Mouse (Mus musculus): Measurements from ENCODE around the gene Zfand3. TPM values are rescaled to one million over a fixed set of nuclear protein-coding genes. Genes with fewer than 3 reads are reported as not detected.
A peak's percentile ranks its signal among the peaks of the same experiment; 100 is the strongest.

The Zfand3 gene
- total RNA-seq, 2 experiments from 2014 or later = 110 to 117 TPM

- DNase-seq = no peak
Observed at GRCm38 (mm10) chr17:30149911-30150310, 145.4 kb downstream of the Zfand3 start.

DNA sequence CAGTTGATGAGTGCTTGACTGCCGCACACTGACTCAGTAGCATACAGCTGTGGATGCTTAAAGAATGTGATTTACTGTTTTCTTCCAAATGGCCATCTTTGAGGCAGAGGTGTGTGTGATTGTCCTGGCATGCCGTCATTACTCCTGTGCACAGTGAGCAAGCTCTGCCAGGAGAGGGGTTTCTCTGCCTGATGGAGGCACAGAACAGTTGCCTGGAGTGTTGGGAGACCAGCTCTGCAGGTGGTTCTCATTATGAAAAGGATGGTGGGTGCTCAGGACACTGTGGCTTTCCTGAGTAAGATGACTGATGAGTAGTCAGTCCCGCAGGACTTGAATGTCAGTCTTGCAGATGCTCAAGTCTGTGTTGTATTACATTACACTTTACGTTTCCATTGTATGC, 149.6 kb downstream of the Zfand3 start:
- DNase-seq = no peak

DNA sequence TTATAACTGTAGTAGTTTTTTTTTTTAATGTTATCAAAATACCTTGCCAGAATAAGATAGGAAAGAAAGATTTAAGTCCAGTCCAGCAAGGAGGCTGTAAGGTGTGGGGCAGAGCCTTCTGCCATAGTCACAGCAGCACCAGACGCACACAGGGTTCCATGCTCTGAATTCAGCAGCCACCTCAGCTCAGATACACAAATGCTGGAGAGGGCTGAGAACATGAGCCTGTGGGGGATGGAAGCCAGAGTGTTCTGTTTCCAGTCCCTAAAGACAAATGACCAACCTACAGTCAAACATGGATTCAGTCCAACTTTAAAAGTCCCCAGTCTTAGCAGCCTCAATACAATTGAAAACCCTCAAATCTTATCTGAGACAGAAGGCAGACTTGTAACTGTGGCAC, 150.3 kb downstream of the Zfand3 start:
- no peak for DNase-seq

DNA sequence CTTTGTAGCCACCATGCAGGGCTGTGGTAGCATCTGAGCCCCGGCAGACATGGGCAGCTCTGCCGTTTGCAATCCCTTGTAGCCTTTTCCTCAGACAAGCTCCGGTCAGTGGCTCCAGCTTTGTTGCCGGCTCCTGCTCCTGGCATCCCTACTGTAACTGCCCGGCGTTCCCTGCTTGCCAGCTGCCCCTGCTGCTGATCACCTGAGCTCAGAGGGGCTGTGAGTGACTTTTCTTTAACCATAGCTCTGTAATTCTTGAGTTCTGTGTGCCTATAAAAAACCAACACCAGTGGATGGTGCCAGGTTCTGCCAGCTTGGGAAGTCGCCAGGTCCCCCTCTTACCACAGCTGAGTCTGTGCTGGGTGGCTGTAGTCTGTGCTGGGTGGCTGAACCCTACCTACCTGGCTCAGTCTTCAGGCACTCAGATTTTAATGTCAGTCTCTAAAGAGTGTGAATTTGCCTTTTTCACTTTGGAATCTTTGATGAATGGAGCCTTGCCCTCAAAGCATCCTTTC, 150.9 kb downstream of the Zfand3 start:
- no peak for DNase-seq

GRCm38 (mm10) chr17:30158419-30159108, 154.0 kb downstream of the Zfand3 start:
- no peak for DNase-seq

GRCm38 (mm10) chr17:30159341-30159740, 154.8 kb downstream of the Zfand3 start:
- no peak for DNase-seq

DNA sequence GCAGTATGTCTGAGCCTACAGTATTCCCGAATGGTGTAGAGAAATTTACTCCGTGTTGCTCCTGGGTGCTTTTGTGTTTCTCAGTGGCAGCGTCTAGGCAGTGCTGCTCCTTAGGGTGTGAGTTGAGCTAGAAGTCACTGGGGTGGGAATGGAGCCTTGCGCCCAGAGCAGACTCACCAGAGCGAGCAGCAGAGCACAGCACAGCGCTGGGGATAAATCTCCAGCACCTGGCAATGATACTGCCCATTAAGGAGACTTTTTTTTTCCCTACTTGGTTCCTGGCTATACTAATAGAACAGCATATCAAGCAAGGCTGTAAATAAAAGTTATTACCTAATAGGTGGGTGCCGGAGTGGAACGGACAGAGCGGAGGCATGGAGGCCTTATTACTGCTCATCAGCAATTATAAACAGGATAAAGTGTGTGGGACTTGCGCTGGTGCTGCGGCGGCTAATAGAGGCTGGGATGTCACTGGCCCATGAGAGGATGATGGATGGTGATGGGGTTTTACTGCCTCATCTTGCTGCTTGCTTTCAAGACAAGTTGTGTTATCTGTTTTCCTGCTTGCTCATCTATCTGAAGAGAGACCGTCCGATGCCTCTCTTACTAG, 156.4 kb downstream of the Zfand3 start:
- DNase-seq = no peak

DNA sequence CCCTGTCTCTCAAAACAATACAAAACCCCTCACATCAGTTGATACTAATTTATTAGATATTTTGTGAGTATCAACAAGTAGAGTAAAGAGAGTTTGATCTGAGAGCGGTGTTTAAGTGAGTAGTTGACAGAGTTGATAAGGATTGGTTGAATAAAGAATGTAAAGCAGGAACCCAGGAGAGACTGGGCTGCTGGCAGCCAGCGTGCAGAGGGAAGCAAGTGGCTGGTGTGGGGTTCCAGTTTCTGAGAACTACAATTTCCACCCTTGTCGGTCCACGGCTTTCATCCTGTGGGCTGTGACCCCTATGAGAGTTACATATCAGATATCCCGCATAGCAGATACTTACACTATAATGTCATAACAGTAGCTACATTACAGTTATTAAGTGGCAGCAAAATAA, 158.4 kb downstream of the Zfand3 start:
- DNase-seq = no peak

- no peak for DNase-seq
Observed at GRCm38 (mm10) chr17:30163793-30164192, 159.3 kb downstream of the Zfand3 start.

GRCm38 (mm10) chr17:30164818-30165217, 160.3 kb downstream of the Zfand3 start:
- DNase-seq = no peak

- DNase-seq = peak; percentile 74
Observed at GRCm38 (mm10) chr17:30177435-30177834, 172.9 kb downstream of the Zfand3 start.

- DNase-seq = no peak
Observed at GRCm38 (mm10) chr17:30178402-30178801, 173.9 kb downstream of the Zfand3 start.

- DNase-seq = no peak
Observed at GRCm38 (mm10) chr17:30180197-30180596, 175.7 kb downstream of the Zfand3 start.

GRCm38 (mm10) chr17:30181554-30181953, 177.0 kb downstream of the Zfand3 start:
- no peak for DNase-seq

DNA sequence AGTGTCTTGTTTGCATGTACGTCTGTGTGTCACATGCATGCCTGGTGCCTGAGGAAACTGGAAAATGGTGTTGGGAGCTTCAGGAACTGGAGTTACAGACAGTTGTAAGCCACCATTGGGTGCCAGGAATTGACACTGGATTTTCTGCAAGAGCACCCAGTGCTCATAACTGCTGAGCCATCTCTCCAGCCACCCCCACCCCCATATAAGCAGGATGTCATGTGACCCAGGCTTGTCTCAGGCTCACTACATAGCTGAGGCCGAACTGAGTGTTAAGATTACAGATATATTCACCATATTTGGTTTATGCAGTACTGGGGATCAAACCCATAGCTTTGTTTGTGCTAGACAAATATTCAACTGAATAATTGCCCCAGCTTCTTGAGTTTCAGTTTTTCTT, 177.5 kb downstream of the Zfand3 start:
- DNase-seq = no peak

DNA sequence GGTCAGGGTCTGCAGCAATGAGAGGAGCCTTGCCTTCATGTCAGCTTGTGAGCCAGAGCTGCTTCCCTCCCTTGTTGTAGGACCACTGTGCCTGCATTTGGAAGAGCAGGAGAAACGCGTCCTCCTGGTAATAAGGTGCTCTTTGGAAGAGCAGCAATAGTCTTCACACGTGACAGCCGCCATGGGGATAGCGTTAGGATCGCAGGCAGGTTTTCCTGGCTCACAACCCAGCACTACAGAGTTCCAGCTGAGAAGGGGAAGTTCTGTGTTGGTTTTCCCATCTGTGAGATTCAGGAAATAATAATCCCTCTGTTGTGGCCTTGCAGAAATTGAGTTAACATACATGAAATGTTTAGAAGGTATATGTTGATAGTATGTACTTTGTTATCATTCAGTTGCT, 179.0 kb downstream of the Zfand3 start:
- DNase-seq = no peak

GRCm38 (mm10) chr17:30187154-30187553, 182.6 kb downstream of the Zfand3 start:
- no peak for DNase-seq

DNA sequence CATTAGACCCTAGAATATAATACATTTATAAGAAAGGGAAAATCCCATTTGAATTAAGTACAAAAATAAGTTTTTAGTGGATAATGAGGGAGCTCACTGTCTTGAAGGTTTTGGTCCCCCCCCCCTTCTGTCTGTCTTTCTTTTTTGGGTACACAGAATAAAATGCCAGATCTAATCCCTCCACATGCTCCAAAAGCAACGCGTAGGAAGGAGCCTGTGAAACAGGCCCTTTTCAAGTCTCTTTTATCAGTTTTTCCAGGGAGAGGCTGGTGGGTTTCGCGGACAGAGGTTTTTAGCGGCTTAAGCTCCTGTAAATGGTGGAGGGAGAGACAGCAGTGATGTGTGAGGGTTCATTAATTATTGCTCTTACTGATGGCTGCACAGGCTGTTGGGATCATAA, 183.0 kb downstream of the Zfand3 start:
- no peak for DNase-seq

- DNase-seq = peak; percentile 17
Observed at GRCm38 (mm10) chr17:30188031-30188981, 183.8 kb downstream of the Zfand3 start.

DNA sequence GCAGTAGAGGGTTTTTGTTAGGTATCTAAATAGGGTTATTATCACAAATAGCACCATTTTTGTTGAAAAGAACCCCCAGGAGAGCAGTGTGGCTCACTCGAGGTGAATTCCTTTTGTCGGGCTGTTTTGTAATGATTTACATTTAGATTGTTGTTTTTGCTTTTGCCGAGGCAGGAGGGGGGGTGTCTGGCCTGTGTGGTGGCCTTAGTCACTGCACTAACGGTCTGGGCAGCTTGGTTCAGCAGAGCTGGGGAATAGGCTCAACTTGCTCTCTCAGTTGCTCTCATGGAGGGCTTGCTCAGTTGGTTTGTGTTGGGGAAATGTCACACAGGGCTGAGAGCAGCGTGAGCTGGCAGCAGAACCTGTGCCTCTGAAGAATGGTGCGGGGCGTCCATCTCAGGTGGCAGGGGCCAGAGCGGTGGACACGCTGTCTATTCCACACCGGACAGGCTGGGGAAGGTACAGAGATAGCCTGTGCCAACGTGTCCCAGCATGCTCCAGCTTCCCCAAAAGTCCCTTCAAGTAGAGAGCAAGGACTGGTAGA, 186.6 kb downstream of the Zfand3 start:
- peak; percentile 10 for DNase-seq

- DNase-seq = no peak
Observed at GRCm38 (mm10) chr17:30192416-30193005, 188.0 kb downstream of the Zfand3 start.

- DNase-seq = peak; percentile 2
Observed at GRCm38 (mm10) chr17:30193615-30194014, 189.1 kb downstream of the Zfand3 start.

All from adrenal gland, postnatal 10 days (tissue).